Mouse (Mus musculus) CH12F3 (cell line): ENCODE results near the gene Tubb2b.
"Not testable (repeated sequence)": the region's sequence is repeated elsewhere in the genome, so short reads cannot be mapped to it uniquely, and the experiment has no call there.

Source experiments
- in situ Hi-C: fragments of 300-500 bp; cut with MboI; formaldehyde crosslinking; loops from 2 replicates; pipeline ENCODE4 v1.14.3; 2020; ENCODE audit warnings: low sequenced_read_pairs

The Tubb2b gene

GRCm38 (mm10) chr13:34109677-34110058 is 20.6 kb downstream of the Tubb2b start:
- in situ Hi-C loops, result no loop called here

GRCm38 (mm10) chr13:34109035-34109676 is 21.1 kb downstream of the Tubb2b start:
- in situ Hi-C loops, result no loop called here

- in situ Hi-C loops, result no loop called here
These were observed 23.3 kb downstream of the Tubb2b start for GRCm38 (mm10) chr13:34106999-34107398.

- in situ Hi-C loops, result no loop called here
These were observed 24.0 kb downstream of the Tubb2b start for GRCm38 (mm10) chr13:34106256-34106655.

- in situ Hi-C loops, result no loop called here
These were observed 24.9 kb downstream of the Tubb2b start for GRCm38 (mm10) chr13:34105364-34105763.

GRCm38 (mm10) chr13:34101908-34102307 is 28.4 kb downstream of the Tubb2b start:
- in situ Hi-C loops, result no loop called here

- in situ Hi-C loops, result no loop called here
These were observed 29.0 kb downstream of the Tubb2b start for GRCm38 (mm10) chr13:34101247-34101646.

GRCm38 (mm10) chr13:34100733-34101132 is 29.5 kb downstream of the Tubb2b start:
- in situ Hi-C loops, result no loop called here

GRCm38 (mm10) chr13:34097086-34097485 is 33.2 kb downstream of the Tubb2b start:
- in situ Hi-C loops, result no loop called here

GRCm38 (mm10) chr13:34096455-34096854 is 33.8 kb downstream of the Tubb2b start:
- in situ Hi-C loops, result no loop called here

- in situ Hi-C loops, result no loop called here
These were observed 34.5 kb downstream of the Tubb2b start for GRCm38 (mm10) chr13:34095542-34096435.

GRCm38 (mm10) chr13:34089358-34089757 is 40.9 kb downstream of the Tubb2b start:
- in situ Hi-C loops, result no loop called here

GRCm38 (mm10) chr13:34088871-34089288 is 41.4 kb downstream of the Tubb2b start:
- in situ Hi-C loops, result no loop called here

GRCm38 (mm10) chr13:34088201-34088649 is 42.0 kb downstream of the Tubb2b start:
- in situ Hi-C loops, result not testable (repeated sequence)

- in situ Hi-C loops, result no loop called here
These were observed 43.0 kb downstream of the Tubb2b start for GRCm38 (mm10) chr13:34087052-34087812.

GRCm38 (mm10) chr13:34084026-34084750 is 46.1 kb downstream of the Tubb2b start:
- in situ Hi-C loops, result no loop called here

- in situ Hi-C loops, result no loop called here
These were observed 48.3 kb downstream of the Tubb2b start for GRCm38 (mm10) chr13:34081926-34082325.

GRCm38 (mm10) chr13:34079801-34080200 is 50.5 kb downstream of the Tubb2b start:
- in situ Hi-C loops, result no loop called here

GRCm38 (mm10) chr13:34078500-34079280 is 51.6 kb downstream of the Tubb2b start:
- in situ Hi-C loops, result no loop called here
